Mouse (Mus musculus) adrenal gland, adult 8-10 months (tissue): ENCODE data around the gene Il1rap. TPM values are rescaled to one million over a fixed set of nuclear protein-coding genes. Genes with fewer than 3 reads are reported as not detected.

Experiments
- DNase-seq: peaks from one replicate; pipeline ENCODE4 v3.0.0; 2022
- total RNA-seq, 4 experiments: library from RNA; stranded (reverse); gene quantifications; 2 replicates each; pipeline ENCODE4 v1.2.4; 2022

The Il1rap gene
- total RNA-seq, 4 experiments from 2014 or later: 5.2 to 9.1 (median 6.7) TPM

GRCm38 (mm10) chr16:26612499-26613220, 31.2 kb downstream of the Il1rap start:
- DNase-seq: no peak

GRCm38 (mm10) chr16:26623141-26623540, 41.6 kb downstream of the Il1rap start:
- no peak for DNase-seq

- no peak for DNase-seq
Observed at GRCm38 (mm10) chr16:26626065-26626464, 44.6 kb downstream of the Il1rap start.

GRCm38 (mm10) chr16:26634800-26635199, 53.3 kb downstream of the Il1rap start:
- no peak for DNase-seq

GRCm38 (mm10) chr16:26643077-26643476, 61.6 kb downstream of the Il1rap start:
- no peak for DNase-seq

- DNase-seq: no peak
Observed at GRCm38 (mm10) chr16:26646066-26646465, 64.6 kb downstream of the Il1rap start.

GRCm38 (mm10) chr16:26647036-26647435, 65.5 kb downstream of the Il1rap start:
- no peak for DNase-seq

- DNase-seq: no peak
Observed at GRCm38 (mm10) chr16:26662722-26663436, 81.4 kb downstream of the Il1rap start.

GRCm38 (mm10) chr16:26666401-26666800, 84.9 kb downstream of the Il1rap start:
- DNase-seq: no peak

- DNase-seq: no peak
Observed at GRCm38 (mm10) chr16:26669081-26669480, 87.6 kb downstream of the Il1rap start.

GRCm38 (mm10) chr16:26680381-26680780, 98.9 kb downstream of the Il1rap start:
- no peak for DNase-seq

- DNase-seq: no peak
Observed at GRCm38 (mm10) chr16:26689771-26690170, 108.3 kb downstream of the Il1rap start.

- DNase-seq: no peak
Observed at GRCm38 (mm10) chr16:26691294-26691693, 109.8 kb downstream of the Il1rap start.

GRCm38 (mm10) chr16:26698076-26698475, 116.6 kb downstream of the Il1rap start:
- DNase-seq: no peak

- no peak for DNase-seq
Observed at GRCm38 (mm10) chr16:26700440-26701103, 119.1 kb downstream of the Il1rap start.

- peak; percentile 5 for DNase-seq
Observed at GRCm38 (mm10) chr16:26705658-26706371, 124.3 kb downstream of the Il1rap start.

- no peak for DNase-seq
Observed at GRCm38 (mm10) chr16:26706503-26706902, 125.0 kb downstream of the Il1rap start.

GRCm38 (mm10) chr16:26710922-26711321, 129.4 kb downstream of the Il1rap start:
- no peak for DNase-seq

GRCm38 (mm10) chr16:26713538-26714316, 132.2 kb downstream of the Il1rap start:
- DNase-seq: no peak

GRCm38 (mm10) chr16:26722464-26722863, 141.0 kb downstream of the Il1rap start:
- DNase-seq: no peak

GRCm38 (mm10) chr16:26723952-26724747, 142.6 kb downstream of the Il1rap start:
- DNase-seq: no peak
